In genomic region chr15:79720267-79720666, GRCm38 (mm10) we compare ENCODE assay signal across 24 mouse cellular contexts. TPM values are rescaled to one million over a fixed set of nuclear protein-coding genes. Genes with fewer than 3 reads are reported as not detected.
DNase-seq lines count a peak whose midpoint lies in the region; ATAC-seq and TF ChIP-seq lines count a peak whose summit lies in the region.
"Had no signal": no experiment of that assay in that cellular context is flagged by ENCODE, and none has a peak within 500 bp of the region (broad histone marks: within the 10 kb centered on the region; RNA-seq: fewer than 3 reads in every experiment).

No protein-coding gene starts in this region.

- no peak for TF ChIP-seq POLR2A in bone marrow, adult 2 months (IDR thresholded peaks at IDR 0.05; ENCODE audit: borderline replicate concordance, control insufficient read depth, low read depth, low read length)
- no peak for TF ChIP-seq POLR2A in bone marrow macrophage, adult 2 months (IDR thresholded peaks at IDR 0.05; ENCODE audit: borderline replicate concordance, low read depth, low read length)
- TF ChIP-seq POLR2A in myocyte (IDR thresholded peaks at IDR 0.05; ENCODE audit: insufficient read length, low read depth), result no peak

- H3K27me3 ChIP-seq in myocyte (ENCODE audit: control insufficient read depth, insufficient read depth, insufficient read length), result no peaks in the 10 kb centered on the region
- no peaks in the 10 kb centered on the region for H3K27me3 ChIP-seq in hindbrain, embryonic 14.5 days (ENCODE audit: control insufficient read depth, insufficient read depth, low read length)
- H3K27me3 ChIP-seq in midbrain, embryonic 15.5 days (replicated peaks), result no peaks in the 10 kb centered on the region
- H3K27me3 ChIP-seq: CH12.LX, Patski had no signal

- H3K4me3 ChIP-seq in layer of hippocampus, adult 2 months, result no peak overlapping the region
- H3K4me3 ChIP-seq in bone marrow, adult 2 months (replicated peaks; ENCODE audit: control insufficient read depth, low read depth, low read length), result no peak overlapping the region
- H3K4me3 ChIP-seq in bone marrow macrophage, adult 2 months (ENCODE audit: insufficient read depth, low read length), result no peak overlapping the region
- no peak overlapping the region for H3K4me3 ChIP-seq in myocyte
- H3K4me3 ChIP-seq in hindbrain, embryonic 14.5 days (replicated peaks; ENCODE audit: low read length), result no peak overlapping the region
- no peak overlapping the region for H3K4me3 ChIP-seq in midbrain, embryonic 15.5 days

- no peak overlapping the region for H3ac ChIP-seq in myocyte (ENCODE audit: control insufficient read depth, insufficient read length)

- no peaks in the 10 kb centered on the region for H3K9me3 ChIP-seq in hindbrain, embryonic 14.5 days (ENCODE audit: control insufficient read depth, low read length)
- no peaks in the 10 kb centered on the region for H3K9me3 ChIP-seq in midbrain, embryonic 15.5 days
- H3K9me3 ChIP-seq: G1E had no signal

- no peak overlapping the region for H3K9ac ChIP-seq in hindbrain, embryonic 14.5 days
- H3K9ac ChIP-seq in midbrain, embryonic 15.5 days, result no peak overlapping the region

- H3K36me3 ChIP-seq in myocyte (ENCODE audit: control insufficient read depth, insufficient read depth), result peaks cover 35% of the 10 kb centered on the region
- H3K36me3 ChIP-seq in hindbrain, embryonic 14.5 days (replicated peaks; ENCODE audit: control insufficient read depth, insufficient read depth), result peaks cover 73% of the 10 kb centered on the region
- peaks cover 38% of the 10 kb centered on the region for H3K36me3 ChIP-seq in midbrain, embryonic 15.5 days (replicated peaks)

- ATAC-seq in cerebellum, adult (ENCODE audit: insufficient number of reproducible peaks, low FRiP score, low TSS enrichment), result no peak
- ATAC-seq in hindbrain, embryonic 14.5 days (ENCODE audit: low FRiP score), result no peak
- no peak for ATAC-seq in midbrain, embryonic 15.5 days (replicated peaks)
- ATAC-seq: activated CD4-positive, CD25-positive, alpha-beta regulatory T cell, adult 4 months; CD4-positive, CD25-positive, alpha-beta regulatory T cell, adult 4 months; Patski had no signal

- peak overlapping the region; percentile 28; the same call in 1 of the 2 replicates for H3K27ac ChIP-seq in layer of hippocampus, adult 2 months
- H3K27ac ChIP-seq in bone marrow, adult 2 months (ENCODE audit: control insufficient read depth, insufficient read depth, low read depth, low read length, poor library complexity), result peak overlapping the region; percentile 13; the same call in 1 of the 2 replicates
- H3K27ac ChIP-seq in bone marrow macrophage, adult 2 months (ENCODE audit: insufficient read depth, low read depth, low read length), result peak overlapping the region; percentile 48
- no peak overlapping the region for H3K27ac ChIP-seq in hindbrain, embryonic 14.5 days
- no peak overlapping the region for H3K27ac ChIP-seq in midbrain, embryonic 15.5 days

- no peaks in the 10 kb centered on the region; the same call in 1 of the 2 replicates for H3K4me1 ChIP-seq in bone marrow, adult 2 months (ENCODE audit: control insufficient read depth, insufficient read depth, low read length)
- peaks cover 9% of the 10 kb centered on the region for H3K4me1 ChIP-seq in bone marrow macrophage, adult 2 months (ENCODE audit: control insufficient read depth, insufficient read depth, low read length)
- no peaks in the 10 kb centered on the region for H3K4me1 ChIP-seq in hindbrain, embryonic 14.5 days (replicated peaks; ENCODE audit: control insufficient read depth, insufficient read depth, low read length)
- no peaks in the 10 kb centered on the region for H3K4me1 ChIP-seq in midbrain, embryonic 15.5 days

- no peaks in the 10 kb centered on the region for H3K79me2 ChIP-seq in myocyte (ENCODE audit: control insufficient read depth, insufficient read depth)

- WGBS in bone marrow, adult 2 months, result 84% methylated on average over 8 of the region's 8 CpGs
- WGBS in hindbrain, embryonic 14.5 days, result 93% methylated on average over 8 of the region's 8 CpGs
- WGBS in midbrain, embryonic 15.5 days, result 86% methylated on average over 8 of the region's 8 CpGs

- DNase-seq in layer of hippocampus, adult 2 months (ENCODE audit: low spot score in 2 of 2), result no peak
- no peak for DNase-seq in layer of hippocampus, adult 18-20 months (ENCODE audit: low spot score in 2 of 2)
- no peak for DNase-seq in hindbrain, embryonic 14.5 days (ENCODE audit: low spot score)
- DNase-seq: adrenal gland, adult 2 months; adrenal gland, adult 8-10 months; adrenal gland, postnatal 10 days; adrenal gland, postnatal 14 days; adrenal gland, postnatal 25 days; adrenal gland, postnatal 36 days; cerebellum, adult 11 months; cerebellum, adult 11-12 months; cerebellum, adult 18-20 months; cerebellum, adult 2 months; cerebellum, adult 8-10 months had no signal

- TF ChIP-seq CTCF in layer of hippocampus, adult 2 months (conservative IDR thresholded peaks at IDR 0.05), result no peak
- no peak for TF ChIP-seq CTCF in bone marrow, adult 2 months (IDR thresholded peaks at IDR 0.05; ENCODE audit: control insufficient read depth, insufficient read depth, low read length)
- TF ChIP-seq CTCF in bone marrow macrophage, adult 2 months (IDR thresholded peaks at IDR 0.05; ENCODE audit: low read depth, low read length), result no peak

- no peak overlapping the region for H3K4me2 ChIP-seq in myocyte (ENCODE audit: low read depth)
- no peak overlapping the region for H3K4me2 ChIP-seq in hindbrain, embryonic 14.5 days (replicated peaks)
- H3K4me2 ChIP-seq in midbrain, embryonic 15.5 days, result no peak overlapping the region

TF ChIP-seq in myocyte, 11 proteins besides CTCF, POLR2A, EP300 and RAD21:
- TF ChIP-seq MYOG (IDR thresholded peaks at IDR 0.05; ENCODE audit: control insufficient read depth in 1 of 3, insufficient read depth in 1 of 3, insufficient read length in 2 of 3, low read depth in 2 of 3) (no peak), MYOD1 (IDR thresholded peaks at IDR 0.05; ENCODE audit: control insufficient read depth in 1 of 3, insufficient read length in 2 of 3, low read depth in 2 of 3) (peak in 2 of 3 experiments; percentile 57 to 64)

RNA-seq across cellular contexts. Expression of gene Sun2, which starts 22.1 kb away (rescaled TPM):
- 10 to 100 TPM; 29.2 to 34.8 TPM for total RNA-seq in layer of hippocampus, adult 2 months (2021)
- 10 to 100 TPM; 31.9 to 32.8 TPM for total RNA-seq in layer of hippocampus, adult 18-20 months (2021)
- 63.2 and 147 TPM in 2 replicates for polyA plus RNA-seq in bone marrow, adult 2 months (2011; ENCODE audit: insufficient read depth, insufficient read length, low replicate concordance, missing spikeins)
- polyA plus RNA-seq in bone marrow macrophage, adult 2 months (2012; ENCODE audit: insufficient read depth, insufficient read length, missing spikeins), result 57.1 and 63.2 TPM in 2 replicates
- 78.0 TPM for polyA plus RNA-seq in myocyte (2012; fragmentation: generic; extraction: Trizol)
- 5.9 and 6.7 TPM in 2 replicates for polyA plus RNA-seq in hindbrain, embryonic 14.5 days (2014; fragmentation: Nextera tagmentation; extraction: Ambion mirVana)
- polyA plus RNA-seq in midbrain, embryonic 15.5 days (2015; fragmentation: Nextera tagmentation; extraction: Ambion mirVana), result 7.6 and 9.3 TPM in 2 replicates

RNA-seq across cellular contexts. Expression of gene Gtpbp1, which starts 29.6 kb away (rescaled TPM):
- total RNA-seq in layer of hippocampus, adult 2 months (2021), result 10 to 100 TPM; 52.4 to 59.1 TPM
- 10 to 100 TPM; 51.7 to 56.9 TPM for total RNA-seq in layer of hippocampus, adult 18-20 months (2021)
- polyA plus RNA-seq in bone marrow, adult 2 months (2011; ENCODE audit: insufficient read depth, insufficient read length, low replicate concordance, missing spikeins), result 46.1 and 53.9 TPM in 2 replicates
- polyA plus RNA-seq in bone marrow macrophage, adult 2 months (2012; ENCODE audit: insufficient read depth, insufficient read length, missing spikeins), result 27.1 and 32.7 TPM in 2 replicates
- polyA plus RNA-seq in myocyte (2012; fragmentation: generic; extraction: Trizol), result 52.7 TPM
- 43.1 and 43.4 TPM in 2 replicates for polyA plus RNA-seq in hindbrain, embryonic 14.5 days (2014; fragmentation: Nextera tagmentation; extraction: Ambion mirVana)
- polyA plus RNA-seq in midbrain, embryonic 15.5 days (2015; fragmentation: Nextera tagmentation; extraction: Ambion mirVana), result 53.7 and 57.4 TPM in 2 replicates

RNA-seq across cellular contexts. Expression of gene Josd1, which starts 32.5 kb away (rescaled TPM):
- 10 to 100 TPM; 46.0 to 47.0 TPM for total RNA-seq in layer of hippocampus, adult 2 months (2021)
- 10 to 100 TPM; 49.4 TPM for total RNA-seq in layer of hippocampus, adult 18-20 months (2021)
- polyA plus RNA-seq in bone marrow, adult 2 months (2011; ENCODE audit: insufficient read depth, insufficient read length, low replicate concordance, missing spikeins), result 15.3 and 20.4 TPM in 2 replicates
- polyA plus RNA-seq in bone marrow macrophage, adult 2 months (2012; ENCODE audit: insufficient read depth, insufficient read length, missing spikeins), result 20.2 and 21.0 TPM in 2 replicates
- polyA plus RNA-seq in myocyte (2012; fragmentation: generic; extraction: Trizol), result 40.6 TPM
- 16.1 and 18.6 TPM in 2 replicates for polyA plus RNA-seq in hindbrain, embryonic 14.5 days (2014; fragmentation: Nextera tagmentation; extraction: Ambion mirVana)
- 22.8 and 24.0 TPM in 2 replicates for polyA plus RNA-seq in midbrain, embryonic 15.5 days (2015; fragmentation: Nextera tagmentation; extraction: Ambion mirVana)

RNA-seq across cellular contexts. Expression of gene Tomm22, which starts 49.6 kb away (rescaled TPM):
- total RNA-seq in layer of hippocampus, adult 2 months (2021), result 100 to 1,000 TPM in 1 of 2 experiments, 10 to 100 TPM in 1; 99.9 to 105 TPM
- total RNA-seq in layer of hippocampus, adult 18-20 months (2021), result 10 to 100 TPM; 96.4 to 98.2 TPM
- polyA plus RNA-seq in bone marrow, adult 2 months (2011; ENCODE audit: insufficient read depth, insufficient read length, low replicate concordance, missing spikeins), result 96.4 and 126 TPM in 2 replicates
- polyA plus RNA-seq in bone marrow macrophage, adult 2 months (2012; ENCODE audit: insufficient read depth, insufficient read length, missing spikeins), result 129 and 135 TPM in 2 replicates
- 110 TPM for polyA plus RNA-seq in myocyte (2012; fragmentation: generic; extraction: Trizol)
- polyA plus RNA-seq in hindbrain, embryonic 14.5 days (2014; fragmentation: Nextera tagmentation; extraction: Ambion mirVana), result 241 and 244 TPM in 2 replicates
- polyA plus RNA-seq in midbrain, embryonic 15.5 days (2015; fragmentation: Nextera tagmentation; extraction: Ambion mirVana), result 222 and 226 TPM in 2 replicates

RNA-seq across cellular contexts. Expression of gene Dnal4, which starts 57.4 kb away (rescaled TPM):
- total RNA-seq in layer of hippocampus, adult 2 months (2021), result 10 to 100 TPM; 55.5 to 64.8 TPM
- total RNA-seq in layer of hippocampus, adult 18-20 months (2021), result 10 to 100 TPM; 61.7 to 68.7 TPM
- 6.8 and 8.4 TPM in 2 replicates for polyA plus RNA-seq in bone marrow, adult 2 months (2011; ENCODE audit: insufficient read depth, insufficient read length, low replicate concordance, missing spikeins)
- polyA plus RNA-seq in bone marrow macrophage, adult 2 months (2012; ENCODE audit: insufficient read depth, insufficient read length, missing spikeins), result 23.9 and 26.0 TPM in 2 replicates
- polyA plus RNA-seq in myocyte (2012; fragmentation: generic; extraction: Trizol), result 66.8 TPM
- 64.6 and 67.8 TPM in 2 replicates for polyA plus RNA-seq in hindbrain, embryonic 14.5 days (2014; fragmentation: Nextera tagmentation; extraction: Ambion mirVana)
- 80.6 and 81.1 TPM in 2 replicates for polyA plus RNA-seq in midbrain, embryonic 15.5 days (2015; fragmentation: Nextera tagmentation; extraction: Ambion mirVana)

Comparison
In these comparisons a context has a peak if more than half of its experiments do, and no peak if none do; other contexts are left out.
1. H3K27ac ChIP-seq: peak in layer of hippocampus, adult 2 months (single experiment), bone marrow, adult 2 months (single experiment) and bone marrow macrophage, adult 2 months (single experiment); none in hindbrain, embryonic 14.5 days (single experiment) and midbrain, embryonic 15.5 days (single experiment).